Mouse (Mus musculus) layer of hippocampus, adult 11-12 months (tissue): ENCODE measurements at regions not wholly inside any gene's neighbourhood (a gene's known extent, or its start where the extent isn't known, plus 50 kb on each side); places are given as distances from the start of the nearest gene placed in this dataset.
A peak's percentile ranks its signal among the peaks of the same experiment; 100 is the strongest.

Experiments
- DNase-seq: peaks from one replicate; pipeline ENCODE4 v3.0.0; 2022; ENCODE audit warnings: low spot score

- no peak for DNase-seq
These were observed 223.8 kb downstream of the Kdm4c start for GRCm38 (mm10) chr4:74466081-74466480.

GRCm38 (mm10) chr4:74512489-74512888 lies 270.2 kb downstream of the Kdm4c start:
- DNase-seq = no peak

- no peak for DNase-seq
These were observed 311.6 kb downstream of the Kdm4c start for GRCm38 (mm10) chr4:74553888-74554287.

- peak; percentile 14 for DNase-seq
These were observed 321.3 kb downstream of the Kdm4c start for GRCm38 (mm10) chr4:74563565-74563964.

- no peak for DNase-seq
These were observed 344.1 kb downstream of the Kdm4c start for GRCm38 (mm10) chr4:74586400-74586799.

- no peak for DNase-seq
These were observed 344.8 kb downstream of the Kdm4c start for GRCm38 (mm10) chr4:74587125-74587524.

GRCm38 (mm10) chr4:74588761-74589160 lies 346.5 kb downstream of the Kdm4c start:
- no peak for DNase-seq

GRCm38 (mm10) chr4:74613032-74613431 lies 370.7 kb downstream of the Kdm4c start:
- no peak for DNase-seq
